In genomic region chr8:124312228-124312627, GRCm38 (mm10) we compare ENCODE assay signal across 23 mouse cellular contexts.
DNase-seq lines count a peak whose midpoint lies in the region.
"Had no signal": no experiment of that assay in that cellular context is flagged by ENCODE, and none has a peak within 500 bp of the region (broad histone marks: within the 10 kb centered on the region; RNA-seq: fewer than 3 reads in every experiment).

No protein-coding gene starts in this region.

- no peak overlapping the region for H3K4me3 ChIP-seq in heart, embryonic 10.5 days
- H3K4me3 ChIP-seq: forebrain, embryonic 10.5 days; forebrain, embryonic 13.5 days; heart, embryonic 12.5 days; heart, embryonic 15.5 days; hindbrain, embryonic 12.5 days; hindbrain, embryonic 15.5 days had no signal

- peak overlapping the region; percentile 24; the same call in 1 of the 2 replicates for H3K27ac ChIP-seq in heart, embryonic 10.5 days
- H3K27ac ChIP-seq: forebrain, embryonic 10.5 days; forebrain, embryonic 13.5 days; heart, embryonic 15.5 days; hindbrain, embryonic 12.5 days; hindbrain, embryonic 15.5 days had no signal

- 92% methylated on average over 10 of the region's 10 CpGs for WGBS in heart, embryonic 10.5 days

- intact Hi-C loops in left cerebral cortex, postnatal 10 days (cut with DNase I): no loop called here

- H3K9me3 ChIP-seq in heart, embryonic 10.5 days: no peaks in the 10 kb centered on the region
- H3K9me3 ChIP-seq: forebrain, embryonic 10.5 days; forebrain, embryonic 13.5 days; heart, embryonic 12.5 days; heart, embryonic 15.5 days; hindbrain, embryonic 12.5 days; hindbrain, embryonic 15.5 days had no signal

- peaks cover 20% of the 10 kb centered on the region; the same call in 1 of the 2 replicates for H3K36me3 ChIP-seq in heart, embryonic 10.5 days
- H3K36me3 ChIP-seq: G1E; heart, embryonic 15.5 days; hindbrain, embryonic 15.5 days had no signal

- no peaks in the 10 kb centered on the region for H3K27me3 ChIP-seq in heart, embryonic 10.5 days (ENCODE audit: insufficient read depth, poor library complexity, severe bottlenecking)
- H3K27me3 ChIP-seq: CH12.LX; forebrain, embryonic 13.5 days; heart, embryonic 12.5 days; heart, embryonic 15.5 days; hindbrain, embryonic 12.5 days; hindbrain, embryonic 15.5 days; Patski had no signal

- peak; percentile 19 for DNase-seq in adrenal gland, postnatal 10 days
- no peak for DNase-seq in adrenal gland, postnatal 4 days (ENCODE audit: low spot score in 2 of 2)
- DNase-seq in cerebellum, adult 11-12 months: peak; percentile 65
- DNase-seq in cerebellum, adult 9-10 months: no peak
- DNase-seq in heart, embryonic 10.5 days (ENCODE audit: low spot score): no peak
- DNase-seq in heart, adult 11 months: no peak
- no peak for DNase-seq in left cerebral cortex, postnatal 10 days (ENCODE audit: extremely low spot score in 1 of 2, low spot score in 2 of 2)
- DNase-seq: B cell, adult 2 months; cerebellum, postnatal 36 days; gastrocnemius, postnatal 10 days; gastrocnemius, postnatal 36 days; heart, postnatal 10 days; heart, postnatal 36 days; kidney, adult 2 months had no signal

- H3K4me1 ChIP-seq in heart, embryonic 10.5 days: peaks cover 50% of the 10 kb centered on the region

Comparison
In these comparisons a context has a peak if more than half of its experiments do, and no peak if none do; other contexts are left out.
1. DNase-seq: peak in adrenal gland, postnatal 10 days (single experiment) and cerebellum, adult 11-12 months (single experiment); none in adrenal gland, postnatal 4 days (0 of 2), cerebellum, adult 9-10 months (single experiment), heart, embryonic 10.5 days (single experiment), heart, adult 11 months (single experiment) and left cerebral cortex, postnatal 10 days (0 of 2).